Mouse (Mus musculus) heart, adult 2 months (tissue): ENCODE measurements around the gene Zfp2. TPM values are rescaled to one million over a fixed set of nuclear protein-coding genes. Genes with fewer than 3 reads are reported as not detected.
A peak's percentile ranks its signal among the peaks of the same experiment; 100 is the strongest.

Experiments
- DNase-seq, 2 experiments: peaks; one replicate each; pipeline ENCODE4 v3.0.0; 2021
- H3K27ac ChIP-seq: fragments of 200-600 bp; 2 replicates; pipeline ENCODE4 v1.8.1; 2022
- H3K27me3 ChIP-seq: fragments of 200-500 bp; 2 replicates; pipeline ENCODE4 v1.6.1; 2012; ENCODE audit warnings: mild to moderate bottlenecking, low read length, inconsistent platforms, mixed read lengths; ENCODE audit not compliant: control insufficient read depth, insufficient read depth
- H3K36me3 ChIP-seq: fragments of 200-500 bp; 2 replicates; pipeline ENCODE4 v1.6.1; 2012; ENCODE audit warnings: low read length, inconsistent platforms; ENCODE audit not compliant: control insufficient read depth, insufficient read depth
- H3K4me1 ChIP-seq: fragments of 200-500 bp; 2 replicates; pipeline ENCODE4 v1.6.1; 2011; ENCODE audit warnings: low read length; ENCODE audit not compliant: control insufficient read depth, insufficient read depth
- H3K4me3 ChIP-seq: fragments of 200-600 bp; 2 replicates; pipeline ENCODE4 v1.8.1; 2022
- H3K79me2 ChIP-seq: fragments of 200-500 bp; replicated peaks from 2 replicates; pipeline ENCODE4 v1.6.1; 2012; ENCODE audit warnings: mild to moderate bottlenecking, inconsistent platforms, low read length, moderate library complexity, mixed read lengths; ENCODE audit not compliant: control insufficient read depth, insufficient read depth
- H3K9ac ChIP-seq: fragments of 200-500 bp; 2 replicates; pipeline ENCODE4 v1.6.1; 2012; ENCODE audit warnings: low read depth, mild to moderate bottlenecking, control low read depth, inconsistent platforms, low read length, mixed read lengths
- CTCF ChIP-seq: fragments of 200-600 bp; IDR thresholded peaks from 2 replicates; pipeline ENCODE4 v1.8.1; 2022; ENCODE audit warnings: antibody characterized with exemption, mild to moderate bottlenecking, moderate library complexity
- EP300 ChIP-seq: fragments of 200-500 bp; IDR thresholded peaks from 2 replicates; pipeline ENCODE4 v1.6.1; 2011; ENCODE audit warnings: low read depth, low read length, control low read depth; ENCODE audit not compliant: insufficient read depth
- POLR2A ChIP-seq: fragments of 200-500 bp; IDR thresholded peaks from 2 replicates; pipeline ENCODE4 v1.6.1; 2011; ENCODE audit warnings: mild to moderate bottlenecking, low read depth, low read length, control low read depth; ENCODE audit not compliant: insufficient read depth
- WGBS: fragments of 180-500 bp; shearing (Covaris S2); methylation state at CpG from one replicate; pipeline ENCODE4 v1.1.7; 2018; 5-methylcytosine and 5-hydroxymethylcytosine counted together
- intact Hi-C: fragments of 180-260 bp; cut with DNase I; formaldehyde crosslinking; loops from one replicate; pipeline ENCODE4 v1.15.1; 2025
- long read RNA-seq: library from polyadenylated mRNA; stranded (forward); transcript quantifications from one replicate; pipeline ENCODE4 v2.0.0, GENCODE M21; 2021
- polyA plus RNA-seq: library from polyadenylated mRNA; depleted of rRNA; stranded (reverse); fragments of >200 nt; gene quantifications from 2 replicates; pipeline ENCODE4 v1.2.3, GENCODE M21; 2012; rRNA removed
- total RNA-seq, 2 experiments: library from RNA; stranded (reverse); gene quantifications; 2 replicates each; pipeline ENCODE4 v1.2.3; 2021

The Zfp2 gene
- total RNA-seq (1 to 10 TPM; 2.9 to 3.0 TPM), polyA plus RNA-seq (0.78 and 3.2 TPM in 2 replicates)
- long read RNA-seq, partial matches to known transcripts = 1 of 6 reads
- long read RNA-seq, other reads (novel, unspliced or antisense) = 5 of 6 reads

- H3K4me1 ChIP-seq = no peaks in the 10 kb centered on the region
- H3K9ac ChIP-seq = peak within 1 kb of the TSS; percentile 80
- DNase-seq = peak; percentile 89 to 93
- H3K27me3 ChIP-seq = no peaks in the 10 kb centered on the region
- TF ChIP-seq POLR2A = peak; percentile 56
- peak; percentile 86 for TF ChIP-seq CTCF
- no peak for TF ChIP-seq EP300
- intact Hi-C loops = loop anchor here (1.0 to 5.0 kb wide), 4 partner anchors 12 to 88 kb away; partner anchors contain the start of genes Zfp354b, Zfp354c and Zfp879
- 0 out of 2 replicates have a peak, but pooled peaks cover 2% of the 10 kb centered on the region for H3K79me2 ChIP-seq
- H3K36me3 ChIP-seq = no peaks in the 10 kb centered on the region
- under 1% methylated on average over 47 of the region's 47 CpGs for WGBS
- H3K4me3 ChIP-seq = peak within 1 kb of the TSS; percentile 92
- peak within 1 kb of the TSS; percentile 83 for H3K27ac ChIP-seq
Measured at GRCm38 (mm10) chr11:50915671-50916320, at the start of gene Zfp2. Zfp2 (minus strand) TSS chr11:50916165.

DNA sequence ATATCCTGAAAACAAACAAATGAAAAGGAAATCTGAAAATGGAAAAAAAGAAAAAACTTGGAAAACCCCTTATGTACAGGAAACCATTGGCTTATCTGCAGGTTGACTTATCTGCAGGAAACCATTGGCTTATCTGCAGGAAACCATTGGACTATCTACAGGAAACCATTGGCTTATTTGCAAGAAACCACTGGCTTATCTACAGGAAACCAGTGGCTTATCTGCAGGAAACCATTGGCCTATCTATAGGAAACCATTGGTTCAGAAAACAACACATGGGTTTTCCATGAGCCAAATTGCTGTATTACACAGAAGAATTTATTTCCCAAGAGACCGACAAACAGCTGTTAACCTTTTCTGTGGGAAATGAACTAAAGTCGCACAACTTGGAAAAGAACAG lies 48.9 kb upstream of the Zfp2 start:
- Histone ChIP-seq H3K79me2 (no peaks in the 10 kb centered on the region), H3K27me3 (0 out of 2 replicates have a peak, but pooled peaks cover 2% of the 10 kb centered on the region), H3K9ac (no peak overlapping the region), H3K4me3 (no peak overlapping the region), H3K4me1 (no peaks in the 10 kb centered on the region), H3K36me3 (no peaks in the 10 kb centered on the region), H3K27ac (no peak overlapping the region)
- TF ChIP-seq EP300 (no peak), POLR2A (peak; percentile 68; the same call in 1 of the 2 replicates), CTCF (no peak)
- DNase-seq = no peak
- intact Hi-C loops = no loop called here
- 46% methylated on average over 2 of the region's 2 CpGs for WGBS

GRCm38 (mm10) chr11:50953665-50954064 lies 37.7 kb upstream of the Zfp2 start, which contains the start of gene Prop1:
Prop1 (minus strand) TSS chr11:50953765.
- Histone ChIP-seq H3K79me2 (no peaks in the 10 kb centered on the region), H3K27me3 (peaks cover 3% of the 10 kb centered on the region), H3K36me3 (no peaks in the 10 kb centered on the region), H3K9ac (no peak within 1 kb of the TSS), H3K4me1 (no peaks in the 10 kb centered on the region), H3K4me3 (no peak within 1 kb of the TSS), H3K27ac (no peak within 1 kb of the TSS)
- 69% methylated on average over 6 of the region's 6 CpGs for WGBS
- intact Hi-C loops = no loop called here
- no peak for TF ChIP-seq POLR2A
- no peak for TF ChIP-seq EP300
- no peak for TF ChIP-seq CTCF
- no peak for DNase-seq

- intact Hi-C loops = no loop called here
- Histone ChIP-seq H3K9ac (no peak overlapping the region), H3K4me3 (no peak overlapping the region), H3K27ac (no peak overlapping the region), H3K79me2 (no peaks in the 10 kb centered on the region), H3K36me3 (no peaks in the 10 kb centered on the region), H3K4me1 (no peaks in the 10 kb centered on the region), H3K27me3 (peaks cover 3% of the 10 kb centered on the region)
- WGBS = 47% methylated on average over 14 of the region's 14 CpGs
- TF ChIP-seq EP300 = no peak
- DNase-seq = no peak
Measured at GRCm38 (mm10) chr11:50952290-50952689, 36.3 kb upstream of the Zfp2 start.

DNA sequence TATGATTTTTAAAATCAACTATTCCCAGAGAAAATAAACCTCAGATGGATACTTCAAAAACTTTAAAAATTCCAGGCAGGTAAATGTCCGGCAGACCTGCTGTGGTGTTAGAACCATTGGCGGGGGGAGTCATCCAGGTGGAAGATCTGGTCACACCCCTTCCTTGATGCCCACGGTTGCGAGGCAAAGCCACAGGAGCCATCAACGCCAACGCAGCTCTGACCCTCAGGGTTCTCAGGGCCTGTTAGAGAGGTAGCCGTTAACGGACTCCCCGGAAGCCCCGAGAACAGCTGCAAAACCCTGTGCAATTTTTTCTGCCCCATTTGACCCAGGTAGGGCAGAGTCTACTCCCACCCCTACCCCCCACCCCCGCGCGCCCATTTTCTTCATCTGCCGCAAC lies 27.5 kb upstream of the Zfp2 start, which contains the start of gene 4933414I15Rik:
Gene 4933414I15Rik (minus strand): TSS at position 260 of the 400 bp plus-strand sequence.
- WGBS = 73% methylated on average over 14 of the region's 14 CpGs
- no peaks in the 10 kb centered on the region for H3K36me3 ChIP-seq
- no peak for DNase-seq

GRCm38 (mm10) chr11:50942386-50942785 lies 26.4 kb upstream of the Zfp2 start:
- no peak overlapping the region for H3K9ac ChIP-seq
- WGBS = 51% methylated on average over 12 of the region's 12 CpGs
- TF ChIP-seq POLR2A = no peak
- no peak for TF ChIP-seq CTCF
- TF ChIP-seq EP300 = no peak
- no peaks in the 10 kb centered on the region for H3K4me1 ChIP-seq
- H3K4me3 ChIP-seq = no peak overlapping the region
- DNase-seq = no peak
- no peaks in the 10 kb centered on the region for H3K79me2 ChIP-seq
- H3K36me3 ChIP-seq = no peaks in the 10 kb centered on the region
- intact Hi-C loops = loop anchor here (5.0 kb wide), 2 partner anchors 325 to 595 kb away; no protein-coding TSS in a partner anchor
- 0 out of 2 replicates have a peak, but pooled peaks cover 1% of the 10 kb centered on the region for H3K27me3 ChIP-seq
- H3K27ac ChIP-seq = no peak overlapping the region

More for the DNA sequence above, 27.5 kb upstream of the Zfp2 start, which contains the start of gene 4933414I15Rik:
- no peaks in the 10 kb centered on the region for H3K4me1 ChIP-seq
- H3K4me3 ChIP-seq = no peak within 1 kb of the TSS
- intact Hi-C loops = loop anchor here (5.0 kb wide), 2 partner anchors 324 to 594 kb away; no protein-coding TSS in a partner anchor
- 0 out of 2 replicates have a peak, but pooled peaks cover 1% of the 10 kb centered on the region for H3K27me3 ChIP-seq
- TF ChIP-seq CTCF = no peak
- H3K9ac ChIP-seq = no peak within 1 kb of the TSS
- no peaks in the 10 kb centered on the region for H3K79me2 ChIP-seq
- no peak within 1 kb of the TSS for H3K27ac ChIP-seq
